Mouse (Mus musculus) bone marrow macrophage, adult 2 months (primary cell): ENCODE measurements around the gene Ugt2b34.

Experiments
- CTCF ChIP-seq: IDR thresholded peaks from 2 replicates; pipeline ENCODE4 v1.5.1; 2012; ENCODE audit warnings: low read depth, mild to moderate bottlenecking, low read length, moderate library complexity
- POLR2A ChIP-seq: IDR thresholded peaks from 2 replicates; pipeline ENCODE4 v1.6.1; 2012; ENCODE audit warnings: mild to moderate bottlenecking, low read depth, low read length, borderline replicate concordance

- TF ChIP-seq CTCF: no peak
- TF ChIP-seq POLR2A: no peak
Observed at GRCm38 (mm10) chr5:86887081-86887480, 19.7 kb downstream of the Ugt2b34 start.
